Comparison of ENCODE assay signal across 29 mouse cellular contexts in the genomic region with DNA sequence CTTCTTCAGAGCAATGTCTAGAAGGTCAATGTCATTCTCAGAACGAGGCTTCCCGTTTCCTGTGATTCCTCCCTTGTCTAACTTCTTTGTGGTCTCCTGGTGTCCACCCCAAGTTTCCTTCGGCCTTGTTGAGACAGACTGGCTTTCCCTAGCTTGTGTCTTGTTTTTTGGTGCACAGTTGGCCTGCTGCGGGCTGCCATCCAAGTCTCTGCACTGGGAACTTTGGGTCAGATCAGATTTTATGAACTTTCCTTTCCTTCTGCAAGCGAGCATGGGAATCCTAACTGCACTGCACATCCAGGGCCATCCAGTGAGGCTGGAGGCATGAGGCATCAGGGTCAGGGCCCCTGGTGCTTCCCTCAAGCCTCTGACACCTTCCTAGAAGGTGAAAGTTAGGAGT. TPM values are rescaled to one million over a fixed set of nuclear protein-coding genes. Genes with fewer than 3 reads are reported as not detected.
A peak's percentile ranks its signal among the peaks of the same experiment; 100 is the strongest.
DNase-seq lines count a peak whose midpoint lies in the region; ATAC-seq and TF ChIP-seq lines count a peak whose summit lies in the region.
"Had no signal": no experiment of that assay in that cellular context is flagged by ENCODE, and none has a peak within 500 bp of the region (broad histone marks: within the 10 kb centered on the region; RNA-seq: fewer than 3 reads in every experiment).

No protein-coding gene starts in this region.

- no peaks in the 10 kb centered on the region for H3K4me1 ChIP-seq in embryonic facial prominence, embryonic 13.5 days
- peaks cover 12% of the 10 kb centered on the region; the same call in 1 of the 2 replicates for H3K4me1 ChIP-seq in embryonic facial prominence, embryonic 10.5 days
- peaks cover 96% of the 10 kb centered on the region for H3K4me1 ChIP-seq in megakaryocyte, embryonic 14.5 days
- 0 out of 2 replicates have a peak, but pooled peaks cover 2% of the 10 kb centered on the region for H3K4me1 ChIP-seq in kidney, postnatal 0 days (replicated peaks; ENCODE audit: insufficient read depth, low read length)
- H3K4me1 ChIP-seq: heart, embryonic 13.5 days; midbrain, embryonic 15.5 days had no signal

- H3K4me2 ChIP-seq in embryonic facial prominence, embryonic 13.5 days = no peak overlapping the region
- H3K4me2 ChIP-seq in kidney, postnatal 0 days (ENCODE audit: low read length) = no peak overlapping the region
- H3K4me2 ChIP-seq: embryonic facial prominence, embryonic 12.5 days; heart, embryonic 13.5 days; hindbrain, embryonic 14.5 days; liver, embryonic 15.5 days; midbrain, embryonic 15.5 days had no signal

- H3K9me3 ChIP-seq in embryonic facial prominence, embryonic 13.5 days = no peaks in the 10 kb centered on the region
- H3K9me3 ChIP-seq in embryonic facial prominence, embryonic 10.5 days = no peaks in the 10 kb centered on the region
- H3K9me3 ChIP-seq in megakaryocyte, embryonic 14.5 days = no peaks in the 10 kb centered on the region
- H3K9me3 ChIP-seq in kidney, postnatal 0 days (replicated peaks; ENCODE audit: low read length) = no peaks in the 10 kb centered on the region
- H3K9me3 ChIP-seq: embryonic facial prominence, embryonic 12.5 days; G1E; heart, embryonic 13.5 days; liver, embryonic 15.5 days; midbrain, embryonic 15.5 days had no signal

- DNase-seq in embryonic facial prominence, embryonic 10.5 days (ENCODE audit: low spot score) = no peak
- DNase-seq in kidney, postnatal 0 days (ENCODE audit: low spot score) = peak; percentile 14
- no peak for DNase-seq in right cerebral cortex, postnatal 10 days (ENCODE audit: low spot score in 2 of 2)
- no peak for DNase-seq in lung, postnatal 14 days
- DNase-seq: cerebellum, adult 9-10 months; heart, postnatal 36 days; right cerebral cortex, postnatal 14 days; spleen, adult 18-20 months had no signal

- H3K4me3 ChIP-seq in embryonic facial prominence, embryonic 13.5 days = no peak overlapping the region
- H3K4me3 ChIP-seq in embryonic facial prominence, embryonic 10.5 days = no peak overlapping the region
- peak overlapping the region; percentile 79 for H3K4me3 ChIP-seq in megakaryocyte, embryonic 14.5 days (replicated peaks)
- no peak overlapping the region for H3K4me3 ChIP-seq in kidney, postnatal 0 days (replicated peaks; ENCODE audit: low read depth, low read length)
- H3K4me3 ChIP-seq: embryonic facial prominence, embryonic 12.5 days; heart, embryonic 13.5 days; liver, embryonic 15.5 days; midbrain, embryonic 15.5 days; myocyte had no signal

- ATAC-seq in embryonic facial prominence, embryonic 13.5 days (ENCODE audit: insufficient number of reproducible peaks, insufficient read depth, low FRiP score, low TSS enrichment, low read depth) = no peak
- no peak for ATAC-seq in megakaryocyte, adult 5-6 weeks (ENCODE audit: poor library complexity, severe bottlenecking)
- no peak for ATAC-seq in kidney, postnatal 0 days (replicated peaks; ENCODE audit: low FRiP score, low read depth)
- ATAC-seq: forebrain, embryonic 14.5 days; lung, postnatal 0 days; midbrain, embryonic 15.5 days had no signal

- TF ChIP-seq CTCF in kidney, postnatal 0 days (IDR thresholded peaks at IDR 0.05; ENCODE audit: low read depth) = no peak

- H3K9ac ChIP-seq in embryonic facial prominence, embryonic 13.5 days = peak overlapping the region; percentile 32; the same call in 1 of the 2 replicates
- 0 out of 2 replicates have a peak overlapping the region, but pooled peaks have one; percentile 2 for H3K9ac ChIP-seq in kidney, postnatal 0 days (ENCODE audit: low read depth, low read length)
- H3K9ac ChIP-seq: embryonic facial prominence, embryonic 12.5 days; heart, embryonic 13.5 days; hindbrain, embryonic 14.5 days; liver, embryonic 15.5 days; midbrain, embryonic 15.5 days had no signal

- H3K27me3 ChIP-seq in embryonic facial prominence, embryonic 13.5 days = no peaks in the 10 kb centered on the region
- H3K27me3 ChIP-seq in embryonic facial prominence, embryonic 10.5 days (replicated peaks; ENCODE audit: low read depth, poor library complexity, severe bottlenecking) = no peaks in the 10 kb centered on the region
- no peaks in the 10 kb centered on the region for H3K27me3 ChIP-seq in megakaryocyte, embryonic 14.5 days (replicated peaks)
- no peaks in the 10 kb centered on the region for H3K27me3 ChIP-seq in kidney, postnatal 0 days (ENCODE audit: insufficient read depth, low read length)
- H3K27me3 ChIP-seq: embryonic facial prominence, embryonic 12.5 days; liver, embryonic 15.5 days; midbrain, embryonic 15.5 days had no signal

- 78% methylated on average over 5 of the region's 5 CpGs for WGBS in embryonic facial prominence, embryonic 13.5 days
- 81% methylated on average over 5 of the region's 5 CpGs for WGBS in embryonic facial prominence, embryonic 10.5 days
- WGBS in kidney, postnatal 0 days = 38% methylated on average over 5 of the region's 5 CpGs

- no peaks in the 10 kb centered on the region for H3K36me3 ChIP-seq in embryonic facial prominence, embryonic 13.5 days
- no peaks in the 10 kb centered on the region for H3K36me3 ChIP-seq in embryonic facial prominence, embryonic 10.5 days (replicated peaks)
- H3K36me3 ChIP-seq in megakaryocyte, embryonic 14.5 days (replicated peaks; ENCODE audit: low read length) = peaks cover 15% of the 10 kb centered on the region
- no peaks in the 10 kb centered on the region for H3K36me3 ChIP-seq in kidney, postnatal 0 days (ENCODE audit: insufficient read depth, low read length)
- H3K36me3 ChIP-seq: embryonic facial prominence, embryonic 12.5 days; G1E; heart, embryonic 13.5 days; liver, embryonic 15.5 days; midbrain, embryonic 15.5 days had no signal

- H3K27ac ChIP-seq in embryonic facial prominence, embryonic 13.5 days = no peak overlapping the region
- H3K27ac ChIP-seq in embryonic facial prominence, embryonic 10.5 days (replicated peaks) = no peak overlapping the region
- peak overlapping the region; percentile 47; the same call in 1 of the 2 replicates for H3K27ac ChIP-seq in kidney, postnatal 0 days
- H3K27ac ChIP-seq: embryonic facial prominence, embryonic 12.5 days; heart, embryonic 13.5 days; hindbrain, embryonic 14.5 days; liver, embryonic 15.5 days; midbrain, embryonic 15.5 days had no signal

RNA-seq across cellular contexts. Expression of gene Ffar2, which starts 2.0 kb away (rescaled TPM):
- polyA plus RNA-seq in embryonic facial prominence, embryonic 13.5 days (2015; fragmentation: Nextera tagmentation; extraction: Ambion mirVana) = not detected in 2 replicates
- polyA plus RNA-seq in embryonic facial prominence, embryonic 10.5 days (2016; fragmentation: Nextera tagmentation; extraction: Ambion mirVana) = not detected in 2 replicates
- 5.8 and 8.9 TPM in 2 replicates for polyA plus RNA-seq in megakaryocyte, embryonic 14.5 days (2012; ENCODE audit: insufficient read depth, low replicate concordance)
- 3.4 and 4.0 TPM in 2 replicates for total RNA-seq in megakaryocyte, adult 5-6 weeks (2015)
- total RNA-seq in megakaryocyte, adult 5-6 weeks (2017) = 12.2 and 15.3 TPM in 2 replicates
- 0.06 and 0.16 TPM in 2 replicates for polyA plus RNA-seq in kidney, postnatal 0 days (2015; fragmentation: Nextera tagmentation; extraction: Ambion mirVana)
- total RNA-seq: left cerebral cortex, postnatal 25 days had no signal
- polyA plus RNA-seq: embryonic facial prominence, embryonic 12.5 days; heart, embryonic 13.5 days; hindbrain, embryonic 14.5 days; midbrain, embryonic 15.5 days; myocyte had no signal

RNA-seq across cellular contexts. Expression of gene Krtdap, which starts 33.8 kb away (rescaled TPM):
- polyA plus RNA-seq in embryonic facial prominence, embryonic 13.5 days (2015; fragmentation: Nextera tagmentation; extraction: Ambion mirVana) = 72.6 and 127 TPM in 2 replicates
- polyA plus RNA-seq in embryonic facial prominence, embryonic 10.5 days (2016; fragmentation: Nextera tagmentation; extraction: Ambion mirVana) = not detected in 2 replicates
- polyA plus RNA-seq in megakaryocyte, embryonic 14.5 days (2012; ENCODE audit: insufficient read depth, low replicate concordance) = not detected in 2 replicates
- not detected in 2 replicates for total RNA-seq in megakaryocyte, adult 5-6 weeks (2015)
- total RNA-seq in megakaryocyte, adult 5-6 weeks (2017) = not detected in 2 replicates
- 1.4 and 3.4 TPM in 2 replicates for polyA plus RNA-seq in kidney, postnatal 0 days (2015; fragmentation: Nextera tagmentation; extraction: Ambion mirVana)
- total RNA-seq: G1E; heart, postnatal 36 days; layer of hippocampus, adult 8-10 months; left cerebral cortex, postnatal 25 days; megakaryocyte-erythroid progenitor cell, adult 5-6 weeks had no signal
- polyA plus RNA-seq: cortical plate, adult 2 months; forebrain, embryonic 14.5 days; G1E; hindbrain, embryonic 14.5 days; myocyte; testis, adult 2 months had no signal

RNA-seq across cellular contexts. Expression of gene Ffar3, which starts 34.4 kb away (rescaled TPM):
- not detected in 2 replicates for polyA plus RNA-seq in embryonic facial prominence, embryonic 13.5 days (2015; fragmentation: Nextera tagmentation; extraction: Ambion mirVana)
- not detected in 2 replicates for polyA plus RNA-seq in embryonic facial prominence, embryonic 10.5 days (2016; fragmentation: Nextera tagmentation; extraction: Ambion mirVana)
- polyA plus RNA-seq in megakaryocyte, embryonic 14.5 days (2012; ENCODE audit: insufficient read depth, low replicate concordance) = not detected in 2 replicates
- total RNA-seq in megakaryocyte, adult 5-6 weeks (2015) = not detected in 2 replicates
- not detected in 2 replicates for total RNA-seq in megakaryocyte, adult 5-6 weeks (2017)
- 0.20 TPM in 1 of 2 replicates, not detected in the other for polyA plus RNA-seq in kidney, postnatal 0 days (2015; fragmentation: Nextera tagmentation; extraction: Ambion mirVana)
- total RNA-seq: G1E; gastrocnemius, postnatal 4 days; heart, postnatal 36 days; layer of hippocampus, adult 8-10 months; left cerebral cortex, postnatal 25 days; megakaryocyte-erythroid progenitor cell, adult 5-6 weeks had no signal
- polyA plus RNA-seq: forebrain, embryonic 14.5 days; G1E; heart, embryonic 13.5 days; hindbrain, embryonic 14.5 days; limb, embryonic 14.5 days; liver, embryonic 15.5 days; lung, postnatal 0 days; midbrain, embryonic 15.5 days; myocyte; neural tube, embryonic 14.5 days; testis, adult 2 months had no signal

RNA-seq across cellular contexts. Expression of gene Ffar1, which starts 39.8 kb away (rescaled TPM):
- polyA plus RNA-seq in embryonic facial prominence, embryonic 13.5 days (2015; fragmentation: Nextera tagmentation; extraction: Ambion mirVana) = not detected in 2 replicates
- 0.05 TPM in 1 of 2 replicates, not detected in the other for polyA plus RNA-seq in embryonic facial prominence, embryonic 10.5 days (2016; fragmentation: Nextera tagmentation; extraction: Ambion mirVana)
- polyA plus RNA-seq in megakaryocyte, embryonic 14.5 days (2012; ENCODE audit: insufficient read depth, low replicate concordance) = 0.16 TPM in 1 of 2 replicates, not detected in the other
- total RNA-seq in megakaryocyte, adult 5-6 weeks (2015) = 0.09 TPM in 1 of 2 replicates, not detected in the other
- 0.07 TPM in 1 of 2 replicates, not detected in the other for total RNA-seq in megakaryocyte, adult 5-6 weeks (2017)
- 0.03 TPM in 1 of 2 replicates, not detected in the other for polyA plus RNA-seq in kidney, postnatal 0 days (2015; fragmentation: Nextera tagmentation; extraction: Ambion mirVana)
- total RNA-seq: adrenal gland, postnatal 36 days; gastrocnemius, postnatal 4 days; heart, postnatal 36 days; layer of hippocampus, adult 8-10 months; left cerebral cortex, postnatal 25 days had no signal
- polyA plus RNA-seq: embryonic facial prominence, embryonic 12.5 days; forebrain, embryonic 14.5 days; G1E; heart, embryonic 13.5 days; hindbrain, embryonic 14.5 days; liver, embryonic 15.5 days; lung, postnatal 0 days; midbrain, embryonic 15.5 days; myocyte; neural tube, embryonic 14.5 days had no signal

RNA-seq across cellular contexts. Expression of gene Dmkn, which starts 58.0 kb away (rescaled TPM):
- 14.5 and 22.3 TPM in 2 replicates for polyA plus RNA-seq in embryonic facial prominence, embryonic 13.5 days (2015; fragmentation: Nextera tagmentation; extraction: Ambion mirVana)
- not detected in 2 replicates for polyA plus RNA-seq in embryonic facial prominence, embryonic 10.5 days (2016; fragmentation: Nextera tagmentation; extraction: Ambion mirVana)
- polyA plus RNA-seq in megakaryocyte, embryonic 14.5 days (2012; ENCODE audit: insufficient read depth, low replicate concordance) = not detected in 2 replicates
- 15.1 and 17.1 TPM in 2 replicates for total RNA-seq in megakaryocyte, adult 5-6 weeks (2015)
- 24.6 and 25.7 TPM in 2 replicates for total RNA-seq in megakaryocyte, adult 5-6 weeks (2017)
- 1.7 and 2.7 TPM in 2 replicates for polyA plus RNA-seq in kidney, postnatal 0 days (2015; fragmentation: Nextera tagmentation; extraction: Ambion mirVana)
- total RNA-seq: megakaryocyte-erythroid progenitor cell, adult 5-6 weeks had no signal
- polyA plus RNA-seq: embryonic facial prominence, embryonic 12.5 days; G1E; myocyte had no signal

Comparison
In these comparisons a context has a peak if more than half of its experiments do, and no peak if none do; other contexts are left out.
1. RNA of gene Krtdap, which starts 33.8 kb away (polyA plus RNA-seq): 72.6 to 127 TPM in embryonic facial prominence, embryonic 13.5 days; 1.4 to 3.4 TPM in kidney, postnatal 0 days, not detected in embryonic facial prominence, embryonic 10.5 days and not detected in megakaryocyte, embryonic 14.5 days; every median in the first group is over 10 times any median in the second.